Mouse (Mus musculus) heart, postnatal 0 days (tissue): Measurements from ENCODE around the gene Prkcz.

Experiments
- CTCF ChIP-seq: IDR thresholded peaks from 2 replicates; pipeline ENCODE4 v1.5.1; 2016; ENCODE audit warnings: antibody characterized with exemption, control low read depth, low read depth
- EP300 ChIP-seq: IDR thresholded peaks from 2 replicates; pipeline ENCODE4 v1.6.1; 2016; ENCODE audit warnings: antibody characterized with exemption, low read depth

DNA sequence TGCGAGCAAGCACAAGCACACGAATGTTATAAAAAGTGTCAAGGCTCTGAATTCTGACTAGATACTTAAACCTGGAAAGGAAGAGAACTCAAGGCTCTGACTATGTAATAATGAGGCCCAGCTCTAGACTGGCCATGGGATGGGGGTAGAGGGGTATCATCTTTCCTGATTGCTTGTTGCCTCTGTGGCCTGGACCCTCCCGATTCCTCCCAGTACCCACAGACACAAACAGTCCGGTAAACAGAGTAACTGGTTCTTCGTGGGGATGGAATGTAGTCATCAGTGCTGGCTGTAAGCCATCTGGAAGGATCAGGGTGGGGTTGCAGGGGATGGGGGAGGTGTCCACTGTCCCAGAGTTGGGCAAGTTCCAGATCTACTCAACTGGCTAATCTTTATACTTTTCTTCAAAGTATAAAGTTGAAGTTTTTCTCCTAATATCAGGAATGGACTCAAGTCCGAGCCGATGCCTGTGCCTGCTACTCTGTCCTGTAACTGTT is 94.1 kb downstream of the Prkcz start:
- TF ChIP-seq CTCF (no peak), EP300 (no peak)
